In the genomic region with DNA sequence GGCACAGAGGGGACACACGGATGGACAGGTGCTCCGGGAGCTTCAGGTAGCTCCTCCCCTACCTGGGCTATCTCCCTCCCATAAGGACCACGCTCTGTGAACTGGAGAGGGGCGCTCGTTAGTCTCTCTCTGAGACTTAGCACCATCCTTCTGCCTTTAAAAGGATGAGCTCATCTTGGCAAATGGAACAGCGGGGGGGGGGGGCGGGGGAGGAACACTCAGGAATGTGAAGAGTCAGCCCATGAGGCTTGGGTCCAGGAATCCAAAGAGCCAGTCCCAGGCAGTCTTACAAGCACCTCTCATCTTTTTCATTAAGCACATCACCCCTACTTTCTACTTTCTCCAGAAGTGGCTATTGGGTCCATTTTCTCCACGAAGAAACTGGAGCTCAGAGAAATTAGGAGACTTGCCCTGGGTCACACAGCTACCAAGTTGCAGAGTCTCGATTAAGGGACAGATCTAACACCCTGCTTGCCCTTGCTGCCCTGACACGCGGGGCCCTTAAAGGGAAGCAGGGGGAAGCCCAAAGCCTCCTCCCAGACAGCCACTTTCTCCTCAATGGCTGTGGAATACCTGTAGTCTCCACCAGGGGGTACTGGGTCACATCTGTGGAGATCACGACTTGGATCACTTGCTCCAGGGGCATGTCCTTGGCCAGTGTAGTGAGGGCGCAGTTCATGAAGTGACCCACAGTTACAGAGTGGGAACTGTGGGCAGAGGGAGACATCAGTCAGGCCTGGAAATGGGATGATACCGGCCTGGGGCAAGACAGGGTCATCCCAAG, we compare ENCODE assay signal across 10 mouse cellular contexts. TPM values are rescaled to one million over a fixed set of nuclear protein-coding genes. Genes with fewer than 3 reads are reported as not detected.
DNase-seq lines count a peak whose midpoint lies in the region; TF ChIP-seq lines count a peak whose summit lies in the region.
"Had no signal": no experiment of that assay in that cellular context is flagged by ENCODE, and none has a peak within 500 bp of the region (broad histone marks: within the 10 kb centered on the region; RNA-seq: fewer than 3 reads in every experiment).

No protein-coding gene starts in this region.

- H3K4me1 ChIP-seq in small intestine, adult 2 months (ENCODE audit: control insufficient read depth, insufficient read depth, insufficient read length, low read length) = peaks cover 13% of the 10 kb centered on the region

- peak; percentile 54 to 65 for DNase-seq in cerebellum, postnatal 10 days
- DNase-seq in cerebellum, postnatal 4 days (ENCODE audit: low spot score in 2 of 2) = no peak
- DNase-seq in urinary bladder, postnatal 25 days (ENCODE audit: low spot score) = peak; percentile 52
- no peak for DNase-seq in urinary bladder, postnatal 10 days (ENCODE audit: low spot score)
- peak; percentile 55 to 69 for DNase-seq in gastrocnemius, postnatal 4 days (ENCODE audit: low spot score in 2 of 2)
- peak; percentile 73 to 77 for DNase-seq in kidney, postnatal 25 days
- DNase-seq in yolk sac, embryonic 10.5 days (ENCODE audit: low spot score) = no peak

- H3K27me3 ChIP-seq in small intestine, adult 2 months (ENCODE audit: control insufficient read depth, insufficient read depth, low read length) = no peaks in the 10 kb centered on the region

- no peaks in the 10 kb centered on the region for H3K36me3 ChIP-seq in small intestine, adult 2 months (ENCODE audit: control insufficient read depth, insufficient read depth, low read length)

- H3K4me3 ChIP-seq in small intestine, adult 2 months (ENCODE audit: low read depth, low read length) = no peak overlapping the region

- no peak for TF ChIP-seq POLR2A in small intestine, adult 2 months (IDR thresholded peaks at IDR 0.05; ENCODE audit: low read depth, low read length)

- TF ChIP-seq CTCF in small intestine, adult 2 months (IDR thresholded peaks at IDR 0.05; ENCODE audit: extremely low read depth, insufficient read length, insufficient replicate concordance, low read depth, low read length) = peak; percentile 61; the same call in 1 of the 2 replicates

- 43% methylated on average over 14 of the region's 14 CpGs for WGBS in small intestine, adult 2 months

- peak overlapping the region; percentile 10; the same call in 1 of the 2 replicates for H3K27ac ChIP-seq in small intestine, adult 2 months (ENCODE audit: insufficient read depth, low read depth, low read length)

RNA-seq across cellular contexts. Expression of gene Clcnka, which starts 8.2 kb away (rescaled TPM):
- total RNA-seq in gastrocnemius, postnatal 4 days (2021) = 1 to 10 TPM; 1.6 to 2.6 TPM
- polyA plus RNA-seq in small intestine, adult 2 months (2012; rRNA removed) = 0.04 TPM in 1 of 2 replicates, not detected in the other

RNA-seq across cellular contexts. Expression of gene Clcnkb, which starts 9.1 kb away (rescaled TPM):
- total RNA-seq in gastrocnemius, postnatal 4 days (2021) = under 1 TPM; 0.34 to 0.88 TPM
- not detected in 2 replicates for polyA plus RNA-seq in small intestine, adult 2 months (2012; rRNA removed)
- total RNA-seq: layer of hippocampus, postnatal 14 days had no signal

RNA-seq across cellular contexts. Expression of gene Hspb7, which starts 13.9 kb away (rescaled TPM):
- 100 to 1,000 TPM; 154 to 183 TPM for total RNA-seq in gastrocnemius, postnatal 4 days (2021)
- 4.7 and 5.8 TPM in 2 replicates for polyA plus RNA-seq in small intestine, adult 2 months (2012; rRNA removed)
- total RNA-seq: ES-E14 had no signal

RNA-seq across cellular contexts. Expression of gene Srarp, which starts 29.2 kb away (rescaled TPM):
- not detected for total RNA-seq in gastrocnemius, postnatal 4 days (2021)
- polyA plus RNA-seq in small intestine, adult 2 months (2012; rRNA removed) = not detected in 2 replicates
- total RNA-seq: ES-E14 had no signal

RNA-seq across cellular contexts. Expression of gene Zbtb17, which starts 37.7 kb away (rescaled TPM):
- total RNA-seq in gastrocnemius, postnatal 4 days (2021) = 10 to 100 TPM; 19.9 to 21.2 TPM
- polyA plus RNA-seq in small intestine, adult 2 months (2012; rRNA removed) = 26.3 and 47.0 TPM in 2 replicates

Comparison
In these comparisons a context has a peak if more than half of its experiments do, and no peak if none do; other contexts are left out.
1. DNase-seq: peak in cerebellum, postnatal 10 days (2 of 2), urinary bladder, postnatal 25 days (single experiment), gastrocnemius, postnatal 4 days (2 of 2) and kidney, postnatal 25 days (2 of 2); none in cerebellum, postnatal 4 days (0 of 2), urinary bladder, postnatal 10 days (single experiment) and yolk sac, embryonic 10.5 days (single experiment).